Mouse (Mus musculus) megakaryocyte, embryonic 14.5 days (primary cell): ENCODE data around the gene Poldip3.

ENCODE experiments used
- FLI1 ChIP-seq: IDR thresholded peaks from 2 replicates; pipeline ENCODE4 v1.6.1; 2012; ENCODE audit warnings: low read length, inconsistent platforms, mixed read lengths
- GATA1 ChIP-seq: IDR thresholded peaks from 3 replicates; pipeline ENCODE4 v1.6.1; 2012; ENCODE audit warnings: mixed read lengths, low read length, inconsistent platforms, borderline replicate concordance

DNA sequence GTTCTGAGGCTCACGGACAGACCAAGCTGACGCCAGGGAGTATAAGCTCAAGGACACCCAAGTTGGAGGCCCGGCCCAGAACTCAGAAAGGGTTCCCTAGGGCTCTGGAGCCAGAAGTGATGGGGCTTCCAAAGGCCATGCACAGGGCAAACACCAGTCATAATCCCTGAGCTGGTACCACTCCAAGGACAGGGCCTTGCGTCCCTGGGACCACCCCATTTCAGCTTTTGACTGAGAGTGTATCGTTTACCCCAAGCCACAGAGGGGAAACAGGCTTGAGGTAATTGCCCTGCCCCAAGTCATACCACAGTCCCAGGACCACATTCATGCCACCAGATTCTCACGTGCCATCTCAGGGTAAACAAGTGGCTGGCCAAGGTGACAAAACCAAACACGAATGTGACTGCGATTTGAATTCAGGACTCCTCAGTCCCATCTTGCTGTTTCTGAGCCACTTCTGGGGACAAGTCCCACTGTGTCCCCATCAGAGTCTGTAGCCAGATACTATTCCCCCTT, 18.4 kb upstream of the Poldip3 start:
- TF ChIP-seq GATA1 (no peak), FLI1 (no peak)
